ENCODE assay signal across 17 mouse cellular contexts in the genomic region with DNA sequence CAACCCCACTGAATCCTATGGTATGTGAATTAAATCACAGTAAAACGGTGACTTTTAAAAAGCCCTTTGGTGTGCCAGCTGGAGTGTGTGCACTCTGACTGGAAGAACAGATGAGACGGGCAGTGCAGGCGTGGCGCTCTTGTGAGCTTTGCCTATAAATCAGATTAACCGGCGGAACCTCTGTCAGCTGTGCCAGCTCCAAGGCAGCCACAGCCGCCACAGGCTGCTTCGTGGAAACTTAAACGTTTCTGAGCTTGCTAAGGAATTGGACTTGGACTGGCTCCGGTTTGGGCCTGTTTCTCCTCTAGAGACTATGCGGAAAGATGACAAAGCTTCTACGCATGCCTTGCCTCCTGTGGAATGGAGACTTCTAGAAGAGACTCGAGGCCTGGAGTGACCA.
A peak's percentile ranks its signal among the peaks of the same experiment; 100 is the strongest.
DNase-seq lines count a peak whose midpoint lies in the region; ATAC-seq and TF ChIP-seq lines count a peak whose summit lies in the region.
"Had no signal": no experiment of that assay in that cellular context is flagged by ENCODE, and none has a peak within 500 bp of the region (broad histone marks: within the 10 kb centered on the region; RNA-seq: fewer than 3 reads in every experiment).

No protein-coding gene starts in this region.

- WGBS in forebrain, embryonic 14.5 days: 64% methylated on average over 13 of the region's 13 CpGs
- WGBS in forebrain, embryonic 13.5 days: 72% methylated on average over 13 of the region's 13 CpGs
- WGBS in midbrain, embryonic 12.5 days: 71% methylated on average over 13 of the region's 13 CpGs
- whole genome bisulfite sequencing in midbrain, embryonic 15.5 days: 50% methylated on average over 13 of the region's 13 CpGs
- WGBS in embryonic facial prominence, embryonic 14.5 days: 64% methylated on average over 13 of the region's 13 CpGs
- 46% methylated on average over 13 of the region's 13 CpGs for WGBS in stomach, postnatal 0 days

- DNase-seq in forebrain, embryonic 14.5 days (ENCODE audit: low spot score): peak; percentile 56
- DNase-seq in embryonic facial prominence, embryonic 14.5 days (ENCODE audit: low spot score): peak; percentile 85
- no peak for DNase-seq in stomach, postnatal 0 days (ENCODE audit: low spot score)
- DNase-seq in layer of hippocampus, adult 2 months (ENCODE audit: low spot score in 2 of 2): no peak
- DNase-seq: B cell, adult 2 months; cerebellum, adult 2 months; kidney, postnatal 14 days; lung, postnatal 10 days had no signal

- peaks cover 31% of the 10 kb centered on the region for H3K27me3 ChIP-seq in forebrain, embryonic 14.5 days (replicated peaks; ENCODE audit: control insufficient read depth, insufficient read depth, low read length)
- peaks cover 78% of the 10 kb centered on the region for H3K27me3 ChIP-seq in forebrain, embryonic 13.5 days
- H3K27me3 ChIP-seq in midbrain, embryonic 12.5 days: peaks cover 37% of the 10 kb centered on the region
- H3K27me3 ChIP-seq in midbrain, embryonic 15.5 days (replicated peaks): 0 out of 2 replicates have a peak, but pooled peaks cover 6% of the 10 kb centered on the region
- 0 out of 2 replicates have a peak, but pooled peaks cover 4% of the 10 kb centered on the region for H3K27me3 ChIP-seq in embryonic facial prominence, embryonic 14.5 days (replicated peaks; ENCODE audit: control insufficient read depth, insufficient read depth, low read length)
- H3K27me3 ChIP-seq in stomach, postnatal 0 days (ENCODE audit: control insufficient read depth, insufficient read depth, low read length): no peaks in the 10 kb centered on the region

- no peaks in the 10 kb centered on the region for H3K9me3 ChIP-seq in forebrain, embryonic 14.5 days (replicated peaks; ENCODE audit: control insufficient read depth, low read length)
- H3K9me3 ChIP-seq in forebrain, embryonic 13.5 days (replicated peaks): no peaks in the 10 kb centered on the region
- no peaks in the 10 kb centered on the region for H3K9me3 ChIP-seq in midbrain, embryonic 12.5 days
- H3K9me3 ChIP-seq in midbrain, embryonic 15.5 days: no peaks in the 10 kb centered on the region
- no peaks in the 10 kb centered on the region for H3K9me3 ChIP-seq in embryonic facial prominence, embryonic 14.5 days (ENCODE audit: control insufficient read depth, low read length)
- H3K9me3 ChIP-seq in stomach, postnatal 0 days (ENCODE audit: control insufficient read depth, low read length): no peaks in the 10 kb centered on the region
- H3K9me3 ChIP-seq: G1E; heart, embryonic 12.5 days; hindbrain, embryonic 15.5 days had no signal

- no peak overlapping the region for H3K4me3 ChIP-seq in forebrain, embryonic 14.5 days (ENCODE audit: low read depth, low read length)
- no peak overlapping the region for H3K4me3 ChIP-seq in forebrain, embryonic 13.5 days
- no peak overlapping the region for H3K4me3 ChIP-seq in midbrain, embryonic 12.5 days
- H3K4me3 ChIP-seq in midbrain, embryonic 15.5 days: no peak overlapping the region
- H3K4me3 ChIP-seq in embryonic facial prominence, embryonic 14.5 days (ENCODE audit: low read depth, low read length): no peak overlapping the region
- no peak overlapping the region for H3K4me3 ChIP-seq in stomach, postnatal 0 days (ENCODE audit: low read depth, low read length)
- H3K4me3 ChIP-seq in layer of hippocampus, adult 2 months: no peak overlapping the region
- H3K4me3 ChIP-seq: heart, embryonic 12.5 days; hindbrain, embryonic 15.5 days; left cerebral cortex, adult 2 months had no signal

- no peak overlapping the region for H3K9ac ChIP-seq in forebrain, embryonic 14.5 days (ENCODE audit: low read length)
- H3K9ac ChIP-seq in forebrain, embryonic 13.5 days: no peak overlapping the region
- H3K9ac ChIP-seq in midbrain, embryonic 12.5 days (replicated peaks): no peak overlapping the region
- no peak overlapping the region for H3K9ac ChIP-seq in midbrain, embryonic 15.5 days
- H3K9ac ChIP-seq in embryonic facial prominence, embryonic 14.5 days (ENCODE audit: low read depth, low read length): no peak overlapping the region
- H3K9ac ChIP-seq in stomach, postnatal 0 days (ENCODE audit: low read length): no peak overlapping the region
- H3K9ac ChIP-seq: heart, embryonic 12.5 days; hindbrain, embryonic 15.5 days had no signal

- H3K4me2 ChIP-seq in forebrain, embryonic 14.5 days (ENCODE audit: low read length): no peak overlapping the region
- no peak overlapping the region for H3K4me2 ChIP-seq in forebrain, embryonic 13.5 days
- no peak overlapping the region for H3K4me2 ChIP-seq in midbrain, embryonic 12.5 days (replicated peaks)
- no peak overlapping the region for H3K4me2 ChIP-seq in midbrain, embryonic 15.5 days
- no peak overlapping the region for H3K4me2 ChIP-seq in embryonic facial prominence, embryonic 14.5 days (ENCODE audit: low read depth, low read length)
- H3K4me2 ChIP-seq in stomach, postnatal 0 days (replicated peaks; ENCODE audit: low read depth): no peak overlapping the region
- H3K4me2 ChIP-seq: heart, embryonic 12.5 days; hindbrain, embryonic 15.5 days; liver, embryonic 11.5 days had no signal

- no peak overlapping the region for H3K27ac ChIP-seq in forebrain, embryonic 14.5 days (ENCODE audit: low read depth, low read length)
- no peak overlapping the region for H3K27ac ChIP-seq in forebrain, embryonic 13.5 days
- no peak overlapping the region for H3K27ac ChIP-seq in midbrain, embryonic 12.5 days (replicated peaks)
- no peak overlapping the region for H3K27ac ChIP-seq in midbrain, embryonic 15.5 days
- H3K27ac ChIP-seq in embryonic facial prominence, embryonic 14.5 days (replicated peaks; ENCODE audit: low read depth, low read length): no peak overlapping the region; the same call in 1 of the 2 replicates
- H3K27ac ChIP-seq in stomach, postnatal 0 days (replicated peaks): peak overlapping the region; percentile 67
- no peak overlapping the region for H3K27ac ChIP-seq in layer of hippocampus, adult 2 months
- H3K27ac ChIP-seq: hindbrain, embryonic 15.5 days; left cerebral cortex, adult 2 months had no signal

- TF ChIP-seq EP300 in stomach, postnatal 0 days (optimal IDR thresholded peaks at IDR 0.05): no peak

- no peaks in the 10 kb centered on the region for H3K36me3 ChIP-seq in forebrain, embryonic 14.5 days (ENCODE audit: control insufficient read depth, insufficient read depth, low read length)
- no peaks in the 10 kb centered on the region for H3K36me3 ChIP-seq in forebrain, embryonic 13.5 days (ENCODE audit: poor library complexity, severe bottlenecking)
- no peaks in the 10 kb centered on the region for H3K36me3 ChIP-seq in midbrain, embryonic 12.5 days
- no peaks in the 10 kb centered on the region for H3K36me3 ChIP-seq in midbrain, embryonic 15.5 days (replicated peaks)
- no peaks in the 10 kb centered on the region for H3K36me3 ChIP-seq in embryonic facial prominence, embryonic 14.5 days (ENCODE audit: control insufficient read depth, insufficient read depth, low read length)
- H3K36me3 ChIP-seq in stomach, postnatal 0 days (ENCODE audit: control insufficient read depth, insufficient read depth, low read length): no peaks in the 10 kb centered on the region
- H3K36me3 ChIP-seq: G1E; heart, embryonic 12.5 days; hindbrain, embryonic 15.5 days had no signal

- peaks cover 14% of the 10 kb centered on the region for H3K4me1 ChIP-seq in forebrain, embryonic 14.5 days (ENCODE audit: control insufficient read depth, insufficient read depth, low read length)
- H3K4me1 ChIP-seq in forebrain, embryonic 13.5 days: peaks cover 44% of the 10 kb centered on the region
- peaks cover 26% of the 10 kb centered on the region for H3K4me1 ChIP-seq in midbrain, embryonic 12.5 days
- peaks cover 21% of the 10 kb centered on the region for H3K4me1 ChIP-seq in midbrain, embryonic 15.5 days
- H3K4me1 ChIP-seq in embryonic facial prominence, embryonic 14.5 days (ENCODE audit: control insufficient read depth, insufficient read depth, low read length): peaks cover 22% of the 10 kb centered on the region
- H3K4me1 ChIP-seq in stomach, postnatal 0 days (replicated peaks; ENCODE audit: control insufficient read depth, insufficient read depth): peaks cover 4% of the 10 kb centered on the region; the same call in 1 of the 2 replicates

- no peak for ATAC-seq in forebrain, embryonic 14.5 days
- no peak for ATAC-seq in forebrain, embryonic 13.5 days
- 0 out of 2 replicates have a peak, but pooled peaks have one; percentile 16 for ATAC-seq in midbrain, embryonic 12.5 days (ENCODE audit: low FRiP score, low read depth)
- no peak for ATAC-seq in midbrain, embryonic 15.5 days (replicated peaks)
- ATAC-seq in embryonic facial prominence, embryonic 14.5 days (ENCODE audit: low read depth): peak; percentile 54; the same call in 1 of the 2 replicates
- ATAC-seq in stomach, postnatal 0 days (ENCODE audit: low FRiP score, low TSS enrichment): no peak
- ATAC-seq in activated CD4-positive, CD25-positive, alpha-beta regulatory T cell, adult 4 months: no peak

- no peak for TF ChIP-seq CTCF in stomach, postnatal 0 days (IDR thresholded peaks at IDR 0.05; ENCODE audit: low read depth)
- TF ChIP-seq CTCF in layer of hippocampus, adult 2 months (conservative IDR thresholded peaks at IDR 0.05): no peak

Comparison
In these comparisons a context has a peak if more than half of its experiments do, and no peak if none do; other contexts are left out.
1. ATAC-seq: peak in midbrain, embryonic 12.5 days (single experiment) and embryonic facial prominence, embryonic 14.5 days (single experiment); none in forebrain, embryonic 14.5 days (single experiment), forebrain, embryonic 13.5 days (single experiment), midbrain, embryonic 15.5 days (single experiment), stomach, postnatal 0 days (single experiment) and activated CD4-positive, CD25-positive, alpha-beta regulatory T cell, adult 4 months (single experiment).
2. DNase-seq: peak in forebrain, embryonic 14.5 days (single experiment) and embryonic facial prominence, embryonic 14.5 days (single experiment); none in stomach, postnatal 0 days (single experiment) and layer of hippocampus, adult 2 months (0 of 2).